Mouse (Mus musculus): ENCODE measurements around the gene Cd59a. TPM values are rescaled to one million over a fixed set of nuclear protein-coding genes. Genes with fewer than 3 reads are reported as not detected.
A peak's percentile ranks its signal among the peaks of the same experiment; 100 is the strongest.
"Not testable (repeated sequence)": the region's sequence is repeated elsewhere in the genome, so short reads cannot be mapped to it uniquely, and the experiment has no call there.

Gene Cd59a
- polyA plus RNA-seq, 1 experiment from 2014 or later = 21.1 TPM

- peak; percentile 10 for DNase-seq (ENCODE audit: low spot score)
- H3K9me3 ChIP-seq (ENCODE audit: control insufficient read depth, low read length); H3K9ac ChIP-seq (ENCODE audit: low read length); H3K27ac ChIP-seq (ENCODE audit: low read depth, low read length); H3K4me2 ChIP-seq (ENCODE audit: low read depth, low read length, severe bottlenecking); H3K27me3 ChIP-seq (ENCODE audit: control insufficient read depth, insufficient read depth, low read length); ATAC-seq (replicated peaks; ENCODE audit: low FRiP score); H3K4me3 ChIP-seq (ENCODE audit: low read depth, low read length); H3K4me1 ChIP-seq (replicated peaks; ENCODE audit: control insufficient read depth, insufficient read depth, low read length); H3K36me3 ChIP-seq (ENCODE audit: control insufficient read depth, insufficient read depth, low read length): not testable (repeated sequence)
Observed at GRCm38 (mm10) chr2:104113563-104113962, 18.0 kb downstream of the Cd59a start.

GRCm38 (mm10) chr2:104114898-104115297, 19.3 kb downstream of the Cd59a start:
- DNase-seq (ENCODE audit: low spot score) (no peak), ATAC-seq (replicated peaks; ENCODE audit: low FRiP score) (no peak)
- Histone ChIP-seq H3K27ac (ENCODE audit: low read depth, low read length) (no peak overlapping the region), H3K27me3 (ENCODE audit: control insufficient read depth, insufficient read depth, low read length) (no peaks in the 10 kb centered on the region), H3K4me2 (ENCODE audit: low read depth, low read length, severe bottlenecking) (no peak overlapping the region), H3K9me3 (ENCODE audit: control insufficient read depth, low read length) (no peaks in the 10 kb centered on the region), H3K9ac (ENCODE audit: low read length) (no peak overlapping the region), H3K4me3 (ENCODE audit: low read depth, low read length) (no peak overlapping the region), H3K4me1 (replicated peaks; ENCODE audit: control insufficient read depth, insufficient read depth, low read length) (0 out of 2 replicates have a peak, but pooled peaks cover 2% of the 10 kb centered on the region), H3K36me3 (ENCODE audit: control insufficient read depth, insufficient read depth, low read length) (no peaks in the 10 kb centered on the region)
- WGBS = 92% methylated on average over 3 of the region's 3 CpGs

GRCm38 (mm10) chr2:104117173-104117572, 21.6 kb downstream of the Cd59a start:
- H3K36me3 ChIP-seq (ENCODE audit: control insufficient read depth, insufficient read depth, low read length); H3K9ac ChIP-seq (ENCODE audit: low read length); H3K27ac ChIP-seq (ENCODE audit: low read depth, low read length); H3K4me2 ChIP-seq (ENCODE audit: low read depth, low read length, severe bottlenecking); H3K27me3 ChIP-seq (ENCODE audit: control insufficient read depth, insufficient read depth, low read length); H3K4me1 ChIP-seq (replicated peaks; ENCODE audit: control insufficient read depth, insufficient read depth, low read length); DNase-seq (ENCODE audit: low spot score); ATAC-seq (replicated peaks; ENCODE audit: low FRiP score); H3K4me3 ChIP-seq (ENCODE audit: low read depth, low read length); H3K9me3 ChIP-seq (ENCODE audit: control insufficient read depth, low read length): not testable (repeated sequence)

GRCm38 (mm10) chr2:104119097-104119496, 23.5 kb downstream of the Cd59a start:
- Histone ChIP-seq H3K4me2 (ENCODE audit: low read depth, low read length, severe bottlenecking) (no peak overlapping the region), H3K9ac (ENCODE audit: low read length) (no peak overlapping the region), H3K27me3 (ENCODE audit: control insufficient read depth, insufficient read depth, low read length) (peaks cover 5% of the 10 kb centered on the region; the same call in 1 of the 2 replicates), H3K27ac (ENCODE audit: low read depth, low read length) (no peak overlapping the region), H3K4me3 (ENCODE audit: low read depth, low read length) (no peak overlapping the region), H3K4me1 (replicated peaks; ENCODE audit: control insufficient read depth, insufficient read depth, low read length) (peaks cover 2% of the 10 kb centered on the region; the same call in 1 of the 2 replicates), H3K9me3 (ENCODE audit: control insufficient read depth, low read length) (no peaks in the 10 kb centered on the region), H3K36me3 (ENCODE audit: control insufficient read depth, insufficient read depth, low read length) (no peaks in the 10 kb centered on the region)
- DNase-seq (ENCODE audit: low spot score) (no peak), ATAC-seq (replicated peaks; ENCODE audit: low FRiP score) (no peak)
- 81% methylated on average over 1 of the region's 1 CpGs for WGBS

- 62% methylated on average over 6 of the region's 6 CpGs for WGBS
- H3K36me3 ChIP-seq (ENCODE audit: control insufficient read depth, insufficient read depth, low read length) = no peaks in the 10 kb centered on the region
- no peaks in the 10 kb centered on the region for H3K9me3 ChIP-seq (ENCODE audit: control insufficient read depth, low read length)
- H3K27me3 ChIP-seq (ENCODE audit: control insufficient read depth, insufficient read depth, low read length) = peaks cover 5% of the 10 kb centered on the region; the same call in 1 of the 2 replicates
- no peak overlapping the region for H3K4me2 ChIP-seq (ENCODE audit: low read depth, low read length, severe bottlenecking)
- ATAC-seq (replicated peaks; ENCODE audit: low FRiP score) (no peak), DNase-seq (ENCODE audit: low spot score) (no peak)
- H3K27ac ChIP-seq (ENCODE audit: low read depth, low read length) = no peak overlapping the region
- H3K4me1 ChIP-seq (replicated peaks; ENCODE audit: control insufficient read depth, insufficient read depth, low read length) = peaks cover 2% of the 10 kb centered on the region; the same call in 1 of the 2 replicates
- no peak overlapping the region for H3K4me3 ChIP-seq (ENCODE audit: low read depth, low read length)
- no peak overlapping the region for H3K9ac ChIP-seq (ENCODE audit: low read length)
Observed at GRCm38 (mm10) chr2:104120312-104120711, 24.7 kb downstream of the Cd59a start.

GRCm38 (mm10) chr2:104121681-104122504, 26.3 kb downstream of the Cd59a start:
- Histone ChIP-seq H3K4me3 (ENCODE audit: low read depth, low read length) (peak overlapping the region; percentile 51), H3K9ac (ENCODE audit: low read length) (no peak overlapping the region), H3K27ac (ENCODE audit: low read depth, low read length) (no peak overlapping the region; the same call in 1 of the 2 replicates), H3K4me2 (ENCODE audit: low read depth, low read length, severe bottlenecking) (peak overlapping the region; percentile 97), H3K27me3 (ENCODE audit: control insufficient read depth, insufficient read depth, low read length) (peaks cover 7% of the 10 kb centered on the region), H3K36me3 (ENCODE audit: control insufficient read depth, insufficient read depth, low read length) (no peaks in the 10 kb centered on the region), H3K9me3 (ENCODE audit: control insufficient read depth, low read length) (no peaks in the 10 kb centered on the region), H3K4me1 (replicated peaks; ENCODE audit: control insufficient read depth, insufficient read depth, low read length) (peaks cover 2% of the 10 kb centered on the region; the same call in 1 of the 2 replicates)
- ATAC-seq (replicated peaks; ENCODE audit: low FRiP score) = no peak
- WGBS = 79% methylated on average over 8 of the region's 8 CpGs
- no peak for DNase-seq (ENCODE audit: low spot score)

GRCm38 (mm10) chr2:104122505-104123378, 27.1 kb downstream of the Cd59a start, which contains the start of gene A930018P22Rik:
Gene A930018P22Rik, plus strand, starts transcription at chr2:104122769.
- H3K9ac ChIP-seq (ENCODE audit: low read length) = peak within 1 kb of the TSS; percentile 58
- peak; percentile 94 for DNase-seq (ENCODE audit: low spot score)
- no peaks in the 10 kb centered on the region for H3K36me3 ChIP-seq (ENCODE audit: control insufficient read depth, insufficient read depth, low read length)
- under 1% methylated on average over 68 of the region's 74 CpGs for WGBS
- H3K27ac ChIP-seq (ENCODE audit: low read depth, low read length) = no peak within 1 kb of the TSS; the same call in 1 of the 2 replicates
- no peaks in the 10 kb centered on the region for H3K9me3 ChIP-seq (ENCODE audit: control insufficient read depth, low read length)
- peak within 1 kb of the TSS; percentile 51 for H3K4me3 ChIP-seq (ENCODE audit: low read depth, low read length)
- H3K4me1 ChIP-seq (replicated peaks; ENCODE audit: control insufficient read depth, insufficient read depth, low read length) = peaks cover 2% of the 10 kb centered on the region; the same call in 1 of the 2 replicates
- H3K4me2 ChIP-seq (ENCODE audit: low read depth, low read length, severe bottlenecking) = peak within 1 kb of the TSS; percentile 97
- peak; percentile 96 for ATAC-seq (replicated peaks; ENCODE audit: low FRiP score)
- peaks cover 7% of the 10 kb centered on the region for H3K27me3 ChIP-seq (ENCODE audit: control insufficient read depth, insufficient read depth, low read length)

- no peak overlapping the region for H3K27ac ChIP-seq (ENCODE audit: low read depth, low read length)
- H3K9me3 ChIP-seq (ENCODE audit: control insufficient read depth, low read length) = no peaks in the 10 kb centered on the region
- H3K9ac ChIP-seq (ENCODE audit: low read length) = no peak overlapping the region
- H3K36me3 ChIP-seq (ENCODE audit: control insufficient read depth, insufficient read depth, low read length) = no peaks in the 10 kb centered on the region
- ATAC-seq (replicated peaks; ENCODE audit: low FRiP score) (no peak), DNase-seq (ENCODE audit: low spot score) (no peak)
- H3K27me3 ChIP-seq (ENCODE audit: control insufficient read depth, insufficient read depth, low read length) = peaks cover 7% of the 10 kb centered on the region
- peaks cover 2% of the 10 kb centered on the region; the same call in 1 of the 2 replicates for H3K4me1 ChIP-seq (replicated peaks; ENCODE audit: control insufficient read depth, insufficient read depth, low read length)
- peak overlapping the region; percentile 97 for H3K4me2 ChIP-seq (ENCODE audit: low read depth, low read length, severe bottlenecking)
- 45% methylated on average over 3 of the region's 3 CpGs for WGBS
- no peak overlapping the region for H3K4me3 ChIP-seq (ENCODE audit: low read depth, low read length)
Observed at GRCm38 (mm10) chr2:104123540-104123939, 27.9 kb downstream of the Cd59a start.

All from forebrain, embryonic 11.5 days (tissue).